Mouse (Mus musculus) left cerebral cortex, postnatal 36 days (tissue): ENCODE measurements at regions not wholly inside any gene's neighbourhood (a gene's known extent, or its start where the extent isn't known, plus 50 kb on each side); places are given as distances from the start of the nearest gene placed in this dataset.
"Not testable (repeated sequence)": the region's sequence is repeated elsewhere in the genome, so short reads cannot be mapped to it uniquely, and the experiment has no call there.

ENCODE experiments used
- DNase-seq, 2 experiments: peaks; one replicate each; pipeline ENCODE4 v3.0.0; 2021 to 2022; ENCODE audit warnings: low spot score in 2 of 2, mixed read lengths in 1 of 2
- intact Hi-C: fragments of 180-260 bp; cut with DNase I; formaldehyde crosslinking; loops from one replicate; pipeline ENCODE4 v1.15.1; 2025

- no peak for DNase-seq
- intact Hi-C loops, result loop anchor here (10.0 kb wide), 1 partner anchor 1560 kb away; no protein-coding TSS in a partner anchor
These were observed 170.8 kb upstream of the Mon1b start for GRCm38 (mm10) chr8:113464625-113465024.

- intact Hi-C loops, result loop anchor here (10.0 kb wide), 1 partner anchor 1560 kb away; no protein-coding TSS in a partner anchor
- DNase-seq, result peak; percentile 4 to 9
These were observed 170.2 kb upstream of the Mon1b start for GRCm38 (mm10) chr8:113465156-113465555.

- no peak for DNase-seq
- intact Hi-C loops, result loop anchor here (10.0 kb wide), 1 partner anchor 1562 kb away; no protein-coding TSS in a partner anchor
These were observed 168.7 kb upstream of the Mon1b start for GRCm38 (mm10) chr8:113466683-113467082.

- no peak for DNase-seq
- intact Hi-C loops, result no loop called here
These were observed 145.8 kb upstream of the Mon1b start for GRCm38 (mm10) chr8:113489436-113490107.

- DNase-seq, result no peak
- intact Hi-C loops, result no loop called here
These were observed 144.5 kb upstream of the Mon1b start for GRCm38 (mm10) chr8:113490891-113491290.

- no peak for DNase-seq
- intact Hi-C loops, result no loop called here
These were observed 138.5 kb upstream of the Mon1b start for GRCm38 (mm10) chr8:113496896-113497295.

GRCm38 (mm10) chr8:113502671-113503070 is 132.7 kb upstream of the Mon1b start:
- no peak for DNase-seq
- intact Hi-C loops, result no loop called here

- intact Hi-C loops, result no loop called here
These were observed 122.5 kb upstream of the Mon1b start for GRCm38 (mm10) chr8:113512856-113513255.

GRCm38 (mm10) chr8:113513886-113514730 is 121.3 kb upstream of the Mon1b start:
- intact Hi-C loops, result no loop called here
- DNase-seq, result no peak

More at GRCm38 (mm10) chr8:113512856-113513255, 122.5 kb upstream of the Mon1b start:
- no peak for DNase-seq

GRCm38 (mm10) chr8:113514731-113515375 is 120.5 kb upstream of the Mon1b start:
- intact Hi-C loops, DNase-seq: not testable (repeated sequence)

GRCm38 (mm10) chr8:113516176-113516575 is 119.2 kb upstream of the Mon1b start:
- intact Hi-C loops, result no loop called here
- DNase-seq, result no peak

- intact Hi-C loops, result no loop called here
- no peak for DNase-seq
These were observed 117.5 kb upstream of the Mon1b start for GRCm38 (mm10) chr8:113517912-113518311.

GRCm38 (mm10) chr8:113523561-113523960 is 111.8 kb upstream of the Mon1b start:
- no peak for DNase-seq
- intact Hi-C loops, result no loop called here

- intact Hi-C loops, result no loop called here
- DNase-seq, result no peak
These were observed 104.2 kb upstream of the Mon1b start for GRCm38 (mm10) chr8:113531116-113531665.

- intact Hi-C loops, result no loop called here
- no peak for DNase-seq
These were observed 102.5 kb upstream of the Mon1b start for GRCm38 (mm10) chr8:113532881-113533280.

- intact Hi-C loops, result no loop called here
- DNase-seq, result no peak
These were observed 94.0 kb upstream of the Mon1b start for GRCm38 (mm10) chr8:113541437-113541836.

- intact Hi-C loops, result no loop called here
- no peak for DNase-seq
These were observed 93.3 kb upstream of the Mon1b start for GRCm38 (mm10) chr8:113542082-113542481.

- intact Hi-C loops, result no loop called here
- no peak for DNase-seq
These were observed 92.7 kb upstream of the Mon1b start for GRCm38 (mm10) chr8:113542713-113543112.

- intact Hi-C loops, result no loop called here
- DNase-seq, result no peak
These were observed 86.2 kb upstream of the Mon1b start for GRCm38 (mm10) chr8:113549200-113549599.
